Mouse (Mus musculus) Patski (cell line): Measurements from ENCODE around the gene Aes. TPM values are rescaled to one million over a fixed set of nuclear protein-coding genes. Genes with fewer than 3 reads are reported as not detected.

Experiments
- ATAC-seq: fragments of 100-300 bp; one replicate; pipeline ENCODE4 v1.8.0; 2021
- CTCF ChIA-PET: fragments of 350-600 bp; sonication (Branson Sonifier 250); formaldehyde crosslinking; loops from one replicate; lab custom pipeline; 2022; ENCODE audit warnings: inconsistent platforms; lab: Charles Lee
- POLR2A ChIA-PET: fragments of 350-600 bp; sonication (Branson Sonifier 250); formaldehyde crosslinking; loops from one replicate; lab custom pipeline; 2022; ENCODE audit warnings: antibody characterized with exemption, inconsistent platforms; lab: Charles Lee
- DNase-seq: peaks from one replicate; pipeline ENCODE4 v3.0.0-alpha.2; 2011; ENCODE audit warnings: low read depth, low spot score
- H3K27me3 ChIP-seq: fragments of 371-371 bp; one replicate; pipeline ENCODE4 v1.5.1; 2021
- CTCF ChIP-seq: fragments of 100-300 bp; IDR thresholded peaks from one replicate; pipeline ENCODE4 v1.5.1; 2021
- in situ Hi-C: fragments of 300-500 bp; cut with MboI; formaldehyde crosslinking; loops from 3 replicates; pipeline ENCODE4 v1.11.1; 2018; ENCODE audit warnings: low pct_unique_long_range_greater_than_20kb, mixed read lengths
- polyA plus RNA-seq: library from polyadenylated mRNA; unstranded; gene quantifications from one replicate; pipeline ENCODE4 v1.2.3, GENCODE M21; 2021

Gene Aes
- 1,239 TPM for polyA plus RNA-seq

GRCm38 (mm10) chr10:81559163-81559626 is at the start of gene Aes:
TSS of gene Aes (plus strand) at chr10:81559488.
- CTCF ChIA-PET, result interaction anchor here (1.5 kb wide), 1 partner anchor 9 kb away, joined by 7 read pairs; no protein-coding TSS in a partner anchor
- no peak for TF ChIP-seq CTCF

GRCm38 (mm10) chr10:81510246-81510810 is 49.0 kb upstream of the Aes start:
- H3K27me3 ChIP-seq, result peaks cover 20% of the 10 kb centered on the region
- CTCF ChIA-PET, result interaction anchor here (1.3 kb wide), 1 partner anchor 9 kb away, joined by 3 read pairs; no protein-coding TSS in a partner anchor
- no peak for TF ChIP-seq CTCF
- ATAC-seq, result no peak
- in situ Hi-C loops, result no loop called here
- DNase-seq, result no peak
- POLR2A ChIA-PET, result no interaction called here

More at GRCm38 (mm10) chr10:81559163-81559626, at the start of gene Aes:
- DNase-seq (no peak), ATAC-seq (no peak)
- POLR2A ChIA-PET, result interaction anchor here (0.9 to 3.6 kb wide), 2 partner anchors 12 to 46 kb away, joined by 3 to 24 read pairs; no protein-coding TSS in a partner anchor
- in situ Hi-C loops, result loop anchor here (10.0 kb wide), 1 partner anchor 46 kb away; the partner anchor contains the start of genes BC025920 and Tle6
- H3K27me3 ChIP-seq, result no peaks in the 10 kb centered on the region

GRCm38 (mm10) chr10:81513798-81514197 is 45.5 kb upstream of the Aes start:
- DNase-seq (no peak), ATAC-seq (no peak)
- in situ Hi-C loops, result no loop called here
- POLR2A ChIA-PET, result interaction anchor here (1.2 kb wide), 1 partner anchor 8 kb away, joined by 3 read pairs; no protein-coding TSS in a partner anchor
- peaks cover 18% of the 10 kb centered on the region for H3K27me3 ChIP-seq
- CTCF ChIA-PET, result no interaction called here
- TF ChIP-seq CTCF, result no peak

GRCm38 (mm10) chr10:81517227-81517626 is 42.1 kb upstream of the Aes start:
- in situ Hi-C loops, result no loop called here
- TF ChIP-seq CTCF, result no peak
- ChIA-PET CTCF (interaction anchor here (1.4 kb wide), 1 partner anchor 9 kb away, joined by 3 read pairs; no protein-coding TSS in a partner anchor), POLR2A (no interaction called here)
- DNase-seq (no peak), ATAC-seq (no peak)
- H3K27me3 ChIP-seq, result peaks cover 8% of the 10 kb centered on the region

- no peak for TF ChIP-seq CTCF
- in situ Hi-C loops, result no loop called here
- DNase-seq (no peak), ATAC-seq (peak; percentile 47)
- peaks cover 3% of the 10 kb centered on the region for H3K27me3 ChIP-seq
- POLR2A ChIA-PET, result no interaction called here
- CTCF ChIA-PET, result interaction anchor here (0.9 to 2.4 kb wide), 8 partner anchors 8 to 86 kb away, joined by 3 to 13 read pairs (median 3); no protein-coding TSS in a partner anchor
These were observed 40.7 kb upstream of the Aes start for GRCm38 (mm10) chr10:81518546-81518945.

GRCm38 (mm10) chr10:81519227-81519977 is 39.9 kb upstream of the Aes start:
- peaks cover 3% of the 10 kb centered on the region for H3K27me3 ChIP-seq
- ChIA-PET CTCF (interaction anchor here (0.9 to 2.4 kb wide), 8 partner anchors 9 to 85 kb away, joined by 3 to 13 read pairs (median 3); no protein-coding TSS in a partner anchor), POLR2A (no interaction called here)
- ATAC-seq (no peak), DNase-seq (no peak)
- no peak for TF ChIP-seq CTCF
- in situ Hi-C loops, result no loop called here

- ChIA-PET POLR2A (no interaction called here), CTCF (interaction anchor here (1.5 to 2.4 kb wide), 3 partner anchors 16 to 31 kb away, joined by 4 to 13 read pairs (median 4); no protein-coding TSS in a partner anchor)
- DNase-seq (no peak), ATAC-seq (no peak)
- TF ChIP-seq CTCF, result no peak
- H3K27me3 ChIP-seq, result peaks cover 3% of the 10 kb centered on the region
- in situ Hi-C loops, result no loop called here
These were observed 39.3 kb upstream of the Aes start for GRCm38 (mm10) chr10:81519978-81520365.

- DNase-seq (no peak), ATAC-seq (no peak)
- POLR2A ChIA-PET, result no interaction called here
These were observed 36.1 kb upstream of the Aes start for GRCm38 (mm10) chr10:81523142-81523541.

GRCm38 (mm10) chr10:81523570-81523969 is 35.7 kb upstream of the Aes start:
- TF ChIP-seq CTCF, result no peak
- POLR2A ChIA-PET, result no interaction called here

More at GRCm38 (mm10) chr10:81523142-81523541, 36.1 kb upstream of the Aes start:
- in situ Hi-C loops, result no loop called here
- CTCF ChIA-PET, result interaction anchor here (1.1 to 1.4 kb wide), 2 partner anchors 20 to 29 kb away, joined by 3 read pairs; no protein-coding TSS in a partner anchor
- TF ChIP-seq CTCF, result no peak
- no peaks in the 10 kb centered on the region for H3K27me3 ChIP-seq

GRCm38 (mm10) chr10:81524051-81524605 is 35.2 kb upstream of the Aes start, which contains the start of gene Gna15:
TSS of gene Gna15 (minus strand) at chr10:81524225.
- in situ Hi-C loops, result no loop called here
- no peaks in the 10 kb centered on the region for H3K27me3 ChIP-seq
- TF ChIP-seq CTCF, result no peak
- DNase-seq (no peak), ATAC-seq (no peak)
- ChIA-PET POLR2A (interaction anchor here (0.8 kb wide), 1 partner anchor 28 kb away, joined by 3 read pairs; the partner anchor contains the start of gene Ncln), CTCF (interaction anchor here (1.4 to 2.4 kb wide), 2 partner anchors 21 to 27 kb away, joined by 3 to 7 read pairs; no protein-coding TSS in a partner anchor)

More at GRCm38 (mm10) chr10:81523570-81523969, 35.7 kb upstream of the Aes start:
- DNase-seq (no peak), ATAC-seq (no peak)
- H3K27me3 ChIP-seq, result no peaks in the 10 kb centered on the region
- CTCF ChIA-PET, result interaction anchor here (1.4 kb wide), 1 partner anchor 21 kb away, joined by 3 read pairs; no protein-coding TSS in a partner anchor
- in situ Hi-C loops, result no loop called here
